Mouse (Mus musculus) limb, embryonic 14.5 days (tissue): ENCODE results near the gene Bicc1. TPM values are rescaled to one million over a fixed set of nuclear protein-coding genes. Genes with fewer than 3 reads are reported as not detected.
A peak's percentile ranks its signal among the peaks of the same experiment; 100 is the strongest.

Experiments used
- ATAC-seq: fragments of 200-750 bp; cut with Nextera tagmentation; 2 replicates; pipeline ENCODE4 v1.8.0; 2017; ENCODE audit warnings: low read depth, moderate number of reproducible peaks, moderate TSS enrichment; ENCODE audit not compliant: low FRiP score
- DNase-seq: peaks from one replicate; pipeline ENCODE4 v3.0.0-alpha.2; 2015; ENCODE audit warnings: low spot score
- H3K27ac ChIP-seq: fragments of 300-500 bp; sonication (generic); replicated peaks from 2 replicates; pipeline ENCODE4 v1.5.1; 2014; ENCODE audit warnings: low read depth, mild to moderate bottlenecking, low read length, moderate library complexity, mixed read lengths
- H3K27me3 ChIP-seq: fragments of 300-500 bp; sonication (generic); 2 replicates; pipeline ENCODE4 v1.6.1; 2014; ENCODE audit warnings: low read length, mixed read lengths; ENCODE audit not compliant: control insufficient read depth, insufficient read depth
- H3K36me3 ChIP-seq: fragments of 300-500 bp; sonication (generic); 2 replicates; pipeline ENCODE4 v1.6.1; 2014; ENCODE audit warnings: mild to moderate bottlenecking, low read length, moderate library complexity, mixed read lengths; ENCODE audit not compliant: control insufficient read depth, insufficient read depth
- H3K4me1 ChIP-seq: fragments of 300-500 bp; sonication (generic); 2 replicates; pipeline ENCODE4 v1.6.1; 2014; ENCODE audit warnings: antibody characterized with exemption, low read length, mixed read lengths; ENCODE audit not compliant: control insufficient read depth, insufficient read depth
- H3K4me2 ChIP-seq: fragments of 300-500 bp; sonication (generic); replicated peaks from 2 replicates; pipeline ENCODE4 v1.6.1; 2014; ENCODE audit warnings: low read depth, mild to moderate bottlenecking, low read length, moderate library complexity; ENCODE audit not compliant: severe bottlenecking
- H3K4me3 ChIP-seq: fragments of 300-500 bp; sonication (generic); replicated peaks from 2 replicates; pipeline ENCODE4 v1.5.1; 2014; ENCODE audit warnings: low read length
- H3K9ac ChIP-seq: fragments of 300-500 bp; sonication (generic); 2 replicates; pipeline ENCODE4 v1.6.1; 2014; ENCODE audit warnings: mild to moderate bottlenecking, low read depth, low read length, moderate library complexity; ENCODE audit not compliant: severe bottlenecking
- H3K9me3 ChIP-seq: fragments of 300-500 bp; sonication (generic); 2 replicates; pipeline ENCODE4 v1.6.1; 2016; ENCODE audit warnings: low read length; ENCODE audit not compliant: control insufficient read depth
- POLR2A ChIP-seq: fragments of 200-500 bp; IDR thresholded peaks from 2 replicates; pipeline ENCODE4 v1.8.0; 2012; ENCODE audit warnings: inconsistent platforms, mild to moderate bottlenecking, moderate library complexity, borderline replicate concordance; ENCODE audit not compliant: insufficient read depth, insufficient read length; ENCODE audit errors: extremely low read depth
- WGBS: fragments of 180-500 bp; shearing (Covaris S2); extraction: QIAGEN DNeasy Blood & Tissue Kit; methylation state at CpG from one replicate; pipeline ENCODE4 v1.1.7; 2014; 5-methylcytosine and 5-hydroxymethylcytosine counted together
- polyA plus RNA-seq, 2 experiments: library from polyadenylated mRNA; depleted of rRNA in 1 of 2; stranded (reverse) in 1 of 2; unstranded in 1 of 2; fragments of >200 nt; fragmentation: Nextera tagmentation in 1 of 2; extraction: Ambion mirVana in 1 of 2; gene quantifications; 2 replicates each; pipeline versions ENCODE4 v1.2.1 to v1.2.3; 2012 to 2014

Bicc1 gene
- polyA plus RNA-seq, 2 experiments: 38.8 to 50.5 TPM

DNA sequence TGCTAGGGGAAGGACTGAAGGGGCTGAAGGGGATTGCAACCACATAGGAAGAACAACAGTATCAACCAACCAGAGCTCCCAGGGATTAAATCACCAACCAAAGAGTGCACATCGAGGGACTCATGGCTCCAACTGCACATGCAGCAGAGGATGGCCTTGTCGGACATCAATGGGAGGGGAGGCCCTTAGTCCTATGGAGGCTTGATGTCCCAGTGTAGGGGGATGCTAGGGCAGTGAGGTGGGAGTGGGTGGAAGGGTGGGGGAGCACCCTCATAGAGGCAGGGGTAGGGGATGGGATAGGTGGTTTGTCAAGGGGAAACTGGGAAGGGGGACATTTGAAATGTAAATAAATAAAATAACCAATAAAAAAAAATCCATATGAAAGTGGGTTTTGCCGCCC is 152.5 kb downstream of the Bicc1 start:
- Histone ChIP-seq H3K4me3 (no peak overlapping the region), H3K4me1 (peaks cover 19% of the 10 kb centered on the region), H3K27me3 (no peaks in the 10 kb centered on the region), H3K36me3 (no peaks in the 10 kb centered on the region), H3K9ac (no peak overlapping the region), H3K27ac (no peak overlapping the region), H3K4me2 (no peak overlapping the region), H3K9me3 (no peaks in the 10 kb centered on the region)
- DNase-seq (no peak), ATAC-seq (no peak)
- no peak for TF ChIP-seq POLR2A
- 85% methylated on average over 3 of the region's 3 CpGs for WGBS

DNA sequence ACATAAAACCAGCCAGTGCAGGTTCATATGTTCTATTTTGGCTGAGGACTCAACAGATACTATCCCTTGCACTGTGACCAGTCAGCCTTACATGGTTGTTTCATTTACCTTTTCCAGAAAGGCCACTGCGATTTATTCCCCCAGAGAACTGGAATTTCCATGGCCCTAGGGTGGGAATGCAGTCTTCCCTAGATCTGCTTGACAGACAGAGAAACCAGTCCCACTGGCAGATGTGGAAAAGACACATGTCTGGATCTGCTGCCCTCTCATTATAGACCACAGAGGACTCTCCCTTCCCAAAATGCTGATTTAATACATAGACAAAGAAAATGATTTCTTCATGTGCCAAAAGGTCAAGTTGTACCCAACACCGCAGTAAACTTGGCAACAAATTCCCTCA is 156.6 kb downstream of the Bicc1 start:
- H3K4me1 ChIP-seq: no peaks in the 10 kb centered on the region; the same call in 1 of the 2 replicates
- H3K27me3 ChIP-seq: no peaks in the 10 kb centered on the region
- 77% methylated on average over 2 of the region's 2 CpGs for WGBS
- no peak for ATAC-seq
- H3K4me2 ChIP-seq: no peak overlapping the region
- TF ChIP-seq POLR2A: no peak
- DNase-seq: no peak
- H3K27ac ChIP-seq: no peak overlapping the region
- no peaks in the 10 kb centered on the region for H3K9me3 ChIP-seq
- H3K36me3 ChIP-seq: no peaks in the 10 kb centered on the region
- no peak overlapping the region for H3K4me3 ChIP-seq
- H3K9ac ChIP-seq: no peak overlapping the region

DNA sequence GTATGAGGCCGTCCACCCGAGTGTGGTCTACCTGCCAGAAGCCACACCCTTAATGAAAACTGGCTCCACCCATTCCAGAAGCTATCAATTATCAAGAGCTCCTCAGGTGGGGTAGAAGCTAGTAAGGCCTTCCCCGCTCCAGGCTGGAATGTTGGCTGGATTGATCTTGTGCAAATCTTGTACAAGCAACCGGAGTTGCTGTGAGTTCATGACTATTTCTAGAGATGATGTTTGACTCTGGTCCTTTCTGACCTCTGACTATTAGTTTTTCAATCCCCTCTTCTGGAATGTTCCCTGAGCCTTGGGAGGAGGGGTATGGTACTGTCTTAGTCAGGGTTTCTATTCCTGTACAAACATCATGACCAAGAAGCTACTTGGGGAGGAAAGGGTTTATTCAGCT is 157.3 kb downstream of the Bicc1 start:
- no peaks in the 10 kb centered on the region for H3K9me3 ChIP-seq
- no peaks in the 10 kb centered on the region for H3K36me3 ChIP-seq
- no peak for TF ChIP-seq POLR2A
- H3K9ac ChIP-seq: no peak overlapping the region
- DNase-seq: no peak
- no peak overlapping the region for H3K4me3 ChIP-seq
- H3K4me1 ChIP-seq: no peaks in the 10 kb centered on the region
- H3K27ac ChIP-seq: no peak overlapping the region
- ATAC-seq: no peak
- H3K4me2 ChIP-seq: no peak overlapping the region
- 93% methylated on average over 4 of the region's 4 CpGs for WGBS
- no peaks in the 10 kb centered on the region for H3K27me3 ChIP-seq

DNA sequence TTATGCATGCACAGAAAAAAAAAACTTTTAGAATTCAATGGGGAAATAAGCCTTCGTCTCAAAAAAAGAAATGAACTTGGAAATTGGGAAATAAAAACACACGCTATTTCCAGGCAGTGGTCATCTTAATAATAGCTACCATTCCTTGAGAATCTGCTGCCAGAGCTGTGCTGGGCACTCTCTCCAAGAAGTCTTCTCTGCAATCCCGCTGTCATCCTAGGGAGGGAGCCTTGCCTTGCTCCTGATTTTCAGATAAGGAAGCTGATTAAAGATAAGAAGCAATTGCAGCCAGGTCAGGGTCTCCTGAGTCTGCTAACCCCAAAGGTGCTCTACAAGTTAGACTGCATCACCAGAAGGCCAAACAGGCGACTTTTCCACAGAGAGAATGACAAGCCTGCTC is 161.4 kb downstream of the Bicc1 start:
- Histone ChIP-seq H3K4me1 (peaks cover 13% of the 10 kb centered on the region), H3K27ac (no peak overlapping the region), H3K4me3 (no peak overlapping the region), H3K9ac (no peak overlapping the region), H3K4me2 (no peak overlapping the region), H3K27me3 (no peaks in the 10 kb centered on the region), H3K9me3 (no peaks in the 10 kb centered on the region), H3K36me3 (no peaks in the 10 kb centered on the region)
- DNase-seq (no peak), ATAC-seq (no peak)
- 41% methylated on average over 4 of the region's 4 CpGs for WGBS
- no peak for TF ChIP-seq POLR2A

DNA sequence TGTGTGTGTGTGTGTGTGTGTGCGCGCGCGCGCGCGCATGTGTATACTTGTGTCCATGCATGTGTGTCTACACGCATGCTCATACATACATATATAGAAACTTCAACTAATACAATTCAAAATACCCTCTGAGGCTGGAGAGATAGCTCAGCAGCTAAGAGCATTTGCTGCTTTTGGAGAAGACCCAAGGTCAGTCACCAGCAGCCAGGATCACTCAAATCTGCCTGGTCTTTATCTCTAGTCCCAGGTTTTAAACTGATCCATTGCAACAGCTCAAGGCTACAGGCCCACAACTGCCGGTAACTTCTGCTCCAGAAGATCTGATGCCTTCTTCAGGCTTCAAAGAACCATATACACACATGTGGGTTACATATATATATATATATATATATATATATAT is 163.4 kb downstream of the Bicc1 start:
- TF ChIP-seq POLR2A: no peak
- no peaks in the 10 kb centered on the region for H3K9me3 ChIP-seq
- ATAC-seq: no peak
- H3K27ac ChIP-seq: no peak overlapping the region
- H3K27me3 ChIP-seq: no peaks in the 10 kb centered on the region
- H3K4me1 ChIP-seq: peaks cover 13% of the 10 kb centered on the region
- H3K4me2 ChIP-seq: no peak overlapping the region
- no peak overlapping the region for H3K4me3 ChIP-seq
- H3K9ac ChIP-seq: no peak overlapping the region
- H3K36me3 ChIP-seq: no peaks in the 10 kb centered on the region
- no peak for DNase-seq
- WGBS: 96% methylated on average over 9 of the region's 9 CpGs

DNA sequence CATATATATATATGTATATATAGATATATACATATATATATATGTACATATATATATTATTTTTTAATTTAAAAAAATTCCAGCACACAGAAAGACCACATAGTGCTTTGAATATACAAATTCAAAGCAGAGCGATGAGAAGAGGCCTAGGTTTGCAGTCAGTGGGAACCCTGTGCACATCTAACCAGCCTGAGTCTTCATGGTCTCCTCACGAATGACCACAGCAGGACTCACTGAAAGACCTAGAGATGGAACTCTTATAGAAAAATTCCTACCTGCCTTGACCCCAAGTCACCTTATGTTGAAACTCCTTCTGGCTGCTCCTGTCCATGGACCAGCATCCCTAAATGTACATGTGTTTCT is 165.4 kb downstream of the Bicc1 start:
- Histone ChIP-seq H3K9ac (no peak overlapping the region), H3K36me3 (no peaks in the 10 kb centered on the region), H3K4me3 (no peak overlapping the region), H3K9me3 (no peaks in the 10 kb centered on the region), H3K27ac (peak overlapping the region; percentile 70; the same call in 1 of the 2 replicates), H3K4me1 (peaks cover 13% of the 10 kb centered on the region), H3K4me2 (no peak overlapping the region), H3K27me3 (no peaks in the 10 kb centered on the region)
- no peak for DNase-seq
- TF ChIP-seq POLR2A: no peak
- no peak for ATAC-seq
- 86% methylated on average over 2 of the region's 2 CpGs for WGBS
